Mouse (Mus musculus): Measurements from ENCODE around the gene Fdx1.

DNA sequence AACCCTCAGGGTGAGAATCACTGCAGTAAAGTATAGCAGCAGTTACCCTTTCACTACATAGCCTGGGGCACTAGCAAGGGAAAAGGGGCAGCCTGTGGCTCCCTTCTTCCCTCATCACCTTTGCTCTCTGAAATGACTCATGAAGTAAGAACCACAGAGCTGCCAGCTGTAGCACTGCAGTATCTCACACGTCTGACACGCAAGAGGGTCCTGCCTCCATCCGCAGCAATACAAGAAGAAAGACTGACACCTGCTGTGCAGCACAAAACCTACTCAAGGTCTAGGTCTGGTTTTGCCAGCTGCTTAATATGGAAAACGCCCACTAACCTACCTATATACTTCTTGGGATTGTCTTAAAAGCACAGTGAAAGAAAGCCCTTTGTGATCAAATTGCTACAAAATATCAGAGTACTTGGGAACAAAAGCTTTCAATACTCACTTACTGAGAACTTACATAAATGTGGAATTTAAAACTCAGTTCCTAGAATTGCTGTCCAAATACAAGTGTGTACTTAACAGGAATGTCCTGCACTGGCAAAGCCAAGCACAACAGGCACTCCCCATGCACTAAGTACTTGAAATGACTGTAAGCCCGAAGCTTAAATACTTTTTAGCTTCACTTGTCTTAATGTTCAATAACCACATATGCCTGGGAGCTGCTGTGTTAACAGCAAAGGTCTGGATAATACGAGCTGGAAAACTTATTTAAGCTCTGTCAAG lies 2.0 kb downstream of the Fdx1 start:
- TF ChIP-seq CTCF (IDR thresholded peaks at IDR 0.05; ENCODE audit: low read depth) (no peak), EP300 (IDR thresholded peaks at IDR 0.05; ENCODE audit: low read depth) (no peak)
